Mouse (Mus musculus) spleen, adult 2 months (tissue): ENCODE data around the gene Pou2f3.

ENCODE experiments used
- CTCF ChIP-seq: fragments of 200-500 bp; IDR thresholded peaks from 2 replicates; pipeline ENCODE4 v1.5.1; 2011; ENCODE audit warnings: mild to moderate bottlenecking, inconsistent platforms; ENCODE audit not compliant: insufficient read depth, insufficient read length, insufficient replicate concordance; ENCODE audit errors: extremely low read depth
- POLR2A ChIP-seq: fragments of 200-500 bp; IDR thresholded peaks from 2 replicates; pipeline ENCODE4 v1.6.1; 2011; ENCODE audit warnings: low read depth, low read length, inconsistent platforms

GRCm38 (mm10) chr9:43236106-43236505 lies 25.9 kb upstream of the Pou2f3 start:
- no peak for TF ChIP-seq CTCF
- no peak for TF ChIP-seq POLR2A
